Comparison of ENCODE assay signal across 8 mouse cellular contexts in genomic region chr19:10486264-10486738, GRCm38 (mm10). TPM values are rescaled to one million over a fixed set of nuclear protein-coding genes. Genes with fewer than 3 reads are reported as not detected.
DNase-seq lines count a peak whose midpoint lies in the region; ATAC-seq and TF ChIP-seq lines count a peak whose summit lies in the region.

No protein-coding gene starts in this region.

- no peaks in the 10 kb centered on the region for H3K9me3 ChIP-seq in limb, embryonic 12.5 days
- no peaks in the 10 kb centered on the region for H3K9me3 ChIP-seq in midbrain, postnatal 0 days (ENCODE audit: low read length)
- no peaks in the 10 kb centered on the region for H3K9me3 ChIP-seq in stomach, embryonic 14.5 days (ENCODE audit: control insufficient read depth, low read depth, low read length)

- H3K4me3 ChIP-seq in kidney, adult 2 months (ENCODE audit: insufficient read depth, low read depth, low read length): no peak overlapping the region
- no peak overlapping the region for H3K4me3 ChIP-seq in limb, embryonic 12.5 days (replicated peaks)
- no peak overlapping the region for H3K4me3 ChIP-seq in midbrain, postnatal 0 days (ENCODE audit: low read depth, low read length)
- no peak overlapping the region for H3K4me3 ChIP-seq in stomach, embryonic 14.5 days (ENCODE audit: low read depth, low read length)

- H3K27me3 ChIP-seq in kidney, adult 2 months (replicated peaks; ENCODE audit: control insufficient read depth, insufficient read depth, low read length): no peaks in the 10 kb centered on the region
- H3K27me3 ChIP-seq in limb, embryonic 12.5 days: no peaks in the 10 kb centered on the region; the same call in 1 of the 2 replicates
- H3K27me3 ChIP-seq in midbrain, postnatal 0 days (ENCODE audit: insufficient read depth, low read length): no peaks in the 10 kb centered on the region
- no peaks in the 10 kb centered on the region for H3K27me3 ChIP-seq in stomach, embryonic 14.5 days (ENCODE audit: control insufficient read depth, insufficient read depth, low read length)

- no peak overlapping the region for H3K27ac ChIP-seq in kidney, adult 2 months (ENCODE audit: insufficient read depth, low read depth, low read length)
- no peak overlapping the region for H3K27ac ChIP-seq in limb, embryonic 12.5 days
- no peak overlapping the region for H3K27ac ChIP-seq in midbrain, postnatal 0 days (ENCODE audit: low read depth, low read length)
- H3K27ac ChIP-seq in stomach, embryonic 14.5 days (ENCODE audit: low read length): no peak overlapping the region

- peak; percentile 31 for DNase-seq in urinary bladder, postnatal 14 days (ENCODE audit: low spot score)
- no peak for DNase-seq in urinary bladder, adult 2 months (ENCODE audit: low spot score)
- peak; percentile 51 to 71 for DNase-seq in cerebellum, postnatal 25 days
- peak; percentile 27 for DNase-seq in gastrocnemius, postnatal 10 days
- peak; percentile 73 for DNase-seq in kidney, adult 2 months
- DNase-seq in midbrain, postnatal 0 days (ENCODE audit: low spot score): peak; percentile 83

- peak; percentile 57; the same call in 1 of the 2 replicates for ATAC-seq in limb, embryonic 12.5 days (ENCODE audit: insufficient number of reproducible peaks, insufficient read depth, low FRiP score, low TSS enrichment, low read depth)
- ATAC-seq in midbrain, postnatal 0 days (ENCODE audit: low FRiP score): peak; percentile 77
- peak; percentile 56; the same call in 1 of the 2 replicates for ATAC-seq in stomach, embryonic 14.5 days (ENCODE audit: insufficient number of reproducible peaks, insufficient read depth, low FRiP score, low read depth)

- WGBS in kidney, adult 2 months: 14% methylated on average over 9 of the region's 9 CpGs
- 20% methylated on average over 9 of the region's 9 CpGs for WGBS in limb, embryonic 12.5 days
- 24% methylated on average over 9 of the region's 9 CpGs for WGBS in midbrain, postnatal 0 days
- WGBS in stomach, embryonic 14.5 days: 21% methylated on average over 9 of the region's 9 CpGs

- no peak overlapping the region for H3K4me2 ChIP-seq in limb, embryonic 12.5 days
- H3K4me2 ChIP-seq in midbrain, postnatal 0 days (ENCODE audit: low read depth, low read length, poor library complexity, severe bottlenecking): no peak overlapping the region
- no peak overlapping the region for H3K4me2 ChIP-seq in stomach, embryonic 14.5 days (replicated peaks; ENCODE audit: low read depth, low read length)

- TF ChIP-seq CTCF in kidney, adult 2 months (conservative IDR thresholded peaks at IDR 0.05; ENCODE audit: insufficient read depth, insufficient read length, low read depth, low read length): peak; percentile 95
- peak; percentile 97 for TF ChIP-seq CTCF in midbrain, postnatal 0 days (IDR thresholded peaks at IDR 0.05)

- H3K9ac ChIP-seq in limb, embryonic 12.5 days (replicated peaks): no peak overlapping the region
- no peak overlapping the region for H3K9ac ChIP-seq in midbrain, postnatal 0 days (replicated peaks; ENCODE audit: low read length, poor library complexity, severe bottlenecking)
- no peak overlapping the region for H3K9ac ChIP-seq in stomach, embryonic 14.5 days (replicated peaks; ENCODE audit: low read depth, low read length)

- H3K36me3 ChIP-seq in kidney, adult 2 months (ENCODE audit: control insufficient read depth, insufficient read depth, low read length): no peaks in the 10 kb centered on the region
- no peaks in the 10 kb centered on the region for H3K36me3 ChIP-seq in limb, embryonic 12.5 days
- no peaks in the 10 kb centered on the region for H3K36me3 ChIP-seq in midbrain, postnatal 0 days (ENCODE audit: insufficient read depth, low read length)
- H3K36me3 ChIP-seq in stomach, embryonic 14.5 days (ENCODE audit: control insufficient read depth, insufficient read depth, low read length): no peaks in the 10 kb centered on the region

- no peak for TF ChIP-seq POLR2A in kidney, adult 2 months (IDR thresholded peaks at IDR 0.05; ENCODE audit: low read depth, low read length)

- H3K4me1 ChIP-seq in kidney, adult 2 months (ENCODE audit: control insufficient read depth, insufficient read depth, low read length): no peaks in the 10 kb centered on the region
- H3K4me1 ChIP-seq in limb, embryonic 12.5 days (replicated peaks): 0 out of 2 replicates have a peak, but pooled peaks cover 3% of the 10 kb centered on the region
- H3K4me1 ChIP-seq in midbrain, postnatal 0 days (ENCODE audit: insufficient read depth, low read length): peaks cover 11% of the 10 kb centered on the region; the same call in 1 of the 2 replicates
- no peaks in the 10 kb centered on the region for H3K4me1 ChIP-seq in stomach, embryonic 14.5 days (ENCODE audit: control insufficient read depth, insufficient read depth, low read length)

RNA-seq across cellular contexts. Expression of gene Ppp1r32, which starts 3.6 kb away (rescaled TPM):
- polyA plus RNA-seq in urinary bladder, adult 2 months (2012; rRNA removed): 0.26 and 0.44 TPM in 2 replicates
- 1 to 10 TPM in 1 of 2 experiments, under 1 TPM in 1; 0.40 to 1.3 TPM for total RNA-seq in gastrocnemius, postnatal 10 days (2021)
- polyA plus RNA-seq in kidney, adult 2 months (2012; rRNA removed): 0.37 and 0.66 TPM in 2 replicates
- not detected in 2 replicates for polyA plus RNA-seq in limb, embryonic 12.5 days (2016; fragmentation: Nextera tagmentation; extraction: Ambion mirVana)
- 4.9 and 7.8 TPM in 2 replicates for total RNA-seq in midbrain, postnatal 0 days (2014; rRNA removed)
- polyA plus RNA-seq in midbrain, postnatal 0 days (2015; fragmentation: Nextera tagmentation; extraction: Ambion mirVana): 5.0 and 5.3 TPM in 2 replicates
- 0.17 TPM in 1 of 2 replicates, not detected in the other for polyA plus RNA-seq in stomach, embryonic 14.5 days (2014; fragmentation: Nextera tagmentation; extraction: Ambion mirVana)

RNA-seq across cellular contexts. Expression of gene Lrrc10b, which starts 29.0 kb away (rescaled TPM):
- 2.9 and 3.3 TPM in 2 replicates for polyA plus RNA-seq in urinary bladder, adult 2 months (2012; rRNA removed)
- total RNA-seq in gastrocnemius, postnatal 10 days (2021): under 1 TPM; 0.40 to 0.43 TPM
- 0.39 and 0.94 TPM in 2 replicates for polyA plus RNA-seq in kidney, adult 2 months (2012; rRNA removed)
- 0.10 and 0.26 TPM in 2 replicates for polyA plus RNA-seq in limb, embryonic 12.5 days (2016; fragmentation: Nextera tagmentation; extraction: Ambion mirVana)
- total RNA-seq in midbrain, postnatal 0 days (2014; rRNA removed): 6.2 and 8.7 TPM in 2 replicates
- polyA plus RNA-seq in midbrain, postnatal 0 days (2015; fragmentation: Nextera tagmentation; extraction: Ambion mirVana): 2.2 and 2.3 TPM in 2 replicates
- polyA plus RNA-seq in stomach, embryonic 14.5 days (2014; fragmentation: Nextera tagmentation; extraction: Ambion mirVana): 0.42 and 0.66 TPM in 2 replicates

RNA-seq across cellular contexts. Expression of gene Cpsf7, which starts 38.8 kb away (rescaled TPM):
- 61.3 and 68.7 TPM in 2 replicates for polyA plus RNA-seq in urinary bladder, adult 2 months (2012; rRNA removed)
- total RNA-seq in gastrocnemius, postnatal 10 days (2021): 10 to 100 TPM; 26.6 to 33.0 TPM
- polyA plus RNA-seq in kidney, adult 2 months (2012; rRNA removed): 25.7 and 28.9 TPM in 2 replicates
- 49.1 and 54.9 TPM in 2 replicates for polyA plus RNA-seq in limb, embryonic 12.5 days (2016; fragmentation: Nextera tagmentation; extraction: Ambion mirVana)
- total RNA-seq in midbrain, postnatal 0 days (2014; rRNA removed): 55.7 and 62.3 TPM in 2 replicates
- 36.7 and 40.6 TPM in 2 replicates for polyA plus RNA-seq in midbrain, postnatal 0 days (2015; fragmentation: Nextera tagmentation; extraction: Ambion mirVana)
- 57.1 and 58.8 TPM in 2 replicates for polyA plus RNA-seq in stomach, embryonic 14.5 days (2014; fragmentation: Nextera tagmentation; extraction: Ambion mirVana)

RNA-seq across cellular contexts. Expression of gene Sdhaf2, which starts 39.6 kb away (rescaled TPM):
- polyA plus RNA-seq in urinary bladder, adult 2 months (2012; rRNA removed): 50.8 and 52.0 TPM in 2 replicates
- total RNA-seq in gastrocnemius, postnatal 10 days (2021): 10 to 100 TPM; 42.5 to 45.1 TPM
- polyA plus RNA-seq in kidney, adult 2 months (2012; rRNA removed): 31.1 and 33.1 TPM in 2 replicates
- 59.3 and 60.7 TPM in 2 replicates for polyA plus RNA-seq in limb, embryonic 12.5 days (2016; fragmentation: Nextera tagmentation; extraction: Ambion mirVana)
- total RNA-seq in midbrain, postnatal 0 days (2014; rRNA removed): 51.5 and 54.4 TPM in 2 replicates
- 56.1 and 64.3 TPM in 2 replicates for polyA plus RNA-seq in midbrain, postnatal 0 days (2015; fragmentation: Nextera tagmentation; extraction: Ambion mirVana)
- 57.9 and 64.5 TPM in 2 replicates for polyA plus RNA-seq in stomach, embryonic 14.5 days (2014; fragmentation: Nextera tagmentation; extraction: Ambion mirVana)
